Mouse (Mus musculus) MEL (cell line): ENCODE measurements around the gene Tmppe.

Experiments used
- ETS1 ChIP-seq: IDR thresholded peaks from 2 replicates; pipeline ENCODE4 v1.6.1; 2012; ENCODE audit warnings: low read depth, mild to moderate bottlenecking, inconsistent platforms, low read length, improper control_type of control experiment, moderate library complexity
- ZNF384 ChIP-seq: IDR thresholded peaks from 2 replicates; pipeline ENCODE4 v1.6.1; 2012; ENCODE audit warnings: low read depth, mild to moderate bottlenecking, inconsistent platforms, low read length, improper control_type of control experiment

- TF ChIP-seq ZNF384 (no peak), ETS1 (no peak)
Measured at GRCm38 (mm10) chr9:114368471-114368858, 32.4 kb upstream of the Tmppe start.
